Mouse (Mus musculus) ES-E14 (cell line): ENCODE measurements at regions not wholly inside any gene's neighbourhood (a gene's known extent, or its start where the extent isn't known, plus 50 kb on each side); places are given as distances from the start of the nearest gene placed in this dataset.

Experiments
- ZC3H11A ChIP-seq: IDR thresholded peaks from 2 replicates; pipeline ENCODE4 v1.6.1; 2012; ENCODE audit warnings: low read depth, mild to moderate bottlenecking, inconsistent platforms, low read length, borderline replicate concordance
- ZNF384 ChIP-seq: IDR thresholded peaks from 2 replicates; pipeline ENCODE4 v1.6.1; 2012; ENCODE audit warnings: low read depth, low read length, inconsistent platforms

DNA sequence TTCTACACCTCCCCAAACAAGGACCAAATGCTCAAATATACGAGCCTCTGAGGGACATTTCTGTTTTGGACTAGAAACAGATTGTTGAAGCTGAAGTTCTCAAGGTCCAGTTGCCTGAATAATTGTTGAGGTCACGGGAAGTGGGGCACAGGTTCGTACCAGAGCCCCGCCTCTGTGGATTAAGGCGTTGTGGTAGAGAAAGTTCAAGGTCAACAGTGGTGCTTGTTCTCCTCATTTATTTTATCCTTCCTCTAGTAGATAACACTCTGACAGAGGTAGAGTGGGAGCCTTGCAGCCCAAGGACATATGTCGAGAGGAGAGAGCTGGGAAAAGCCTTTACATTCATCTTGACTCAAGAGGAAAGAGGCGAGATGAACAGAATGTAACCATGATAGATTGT, 274.7 kb upstream of the Stt3b start:
- TF ChIP-seq ZNF384 (no peak), ZC3H11A (no peak)
